Mouse (Mus musculus): ENCODE measurements around the gene Mical2. TPM values are rescaled to one million over a fixed set of nuclear protein-coding genes. Genes with fewer than 3 reads are reported as not detected.

The Mical2 gene
- polyA plus RNA-seq, 1 experiment from 2014 or later = 140 TPM

DNA sequence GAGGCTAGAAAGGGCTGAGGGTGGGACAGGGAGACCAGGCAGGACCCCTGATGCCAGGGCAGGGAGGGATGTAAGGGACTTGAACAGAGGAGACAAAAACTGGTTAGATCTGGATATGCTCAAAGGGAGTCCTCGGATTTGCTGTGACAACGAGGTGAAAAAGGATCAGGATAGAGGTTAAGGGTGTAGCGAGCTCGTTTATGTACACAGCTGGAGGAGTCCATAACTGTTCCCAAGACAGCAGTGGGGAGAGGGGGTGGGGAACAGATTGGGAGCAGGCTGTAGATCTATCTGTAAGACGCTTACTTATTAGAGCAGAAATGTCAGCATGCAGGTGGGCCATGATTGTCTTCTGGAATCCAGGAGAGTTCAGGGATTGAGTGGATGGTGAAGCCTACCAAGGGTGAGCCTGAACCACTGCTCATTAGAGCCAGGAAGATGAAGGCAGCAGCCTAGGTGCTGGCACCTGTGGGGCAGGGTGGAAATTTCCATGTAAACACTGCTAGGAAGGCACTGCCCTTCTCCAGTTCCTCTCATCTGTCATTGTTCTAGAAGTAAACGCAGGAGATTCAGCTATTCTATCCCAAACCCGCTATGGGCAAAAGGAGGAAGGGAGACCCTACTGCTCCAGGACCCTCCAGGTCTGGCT lies 67.9 kb downstream of the Mical2 start:
- H3K27me3 ChIP-seq (ENCODE audit: control insufficient read depth, insufficient read depth, low read length) = no peaks in the 10 kb centered on the region
- H3K9me3 ChIP-seq (ENCODE audit: control insufficient read depth, low read length) = no peaks in the 10 kb centered on the region
- H3K4me2 ChIP-seq (ENCODE audit: low read length) = no peak overlapping the region
- H3K27ac ChIP-seq (replicated peaks in 1 of 2; ENCODE audit: control insufficient read depth in 1 of 2, insufficient read depth in 1 of 2, low read depth in 2 of 2, low read length in 2 of 2) = peak overlapping the region; percentile 77 to 83
- H3K4me3 ChIP-seq (ENCODE audit: control insufficient read depth in 1 of 2, insufficient read depth in 1 of 2, low read depth in 1 of 2, low read length in 2 of 2) = no peak overlapping the region
- 57% methylated on average over 7 of the region's 7 CpGs for WGBS
- no peak for ATAC-seq (ENCODE audit: insufficient number of reproducible peaks, insufficient read depth, low FRiP score, low read depth)
- peak overlapping the region; percentile 51 for H3K9ac ChIP-seq (ENCODE audit: low read length)
- H3K36me3 ChIP-seq (ENCODE audit: control insufficient read depth, insufficient read depth, low read length) = peaks cover 22% of the 10 kb centered on the region; the same call in 1 of the 2 replicates
- peaks cover 65 to 88% of the 10 kb centered on the region in 2 experiments for H3K4me1 ChIP-seq (ENCODE audit: control insufficient read depth in 2 of 2, insufficient read depth in 2 of 2, low read length in 2 of 2)

DNA sequence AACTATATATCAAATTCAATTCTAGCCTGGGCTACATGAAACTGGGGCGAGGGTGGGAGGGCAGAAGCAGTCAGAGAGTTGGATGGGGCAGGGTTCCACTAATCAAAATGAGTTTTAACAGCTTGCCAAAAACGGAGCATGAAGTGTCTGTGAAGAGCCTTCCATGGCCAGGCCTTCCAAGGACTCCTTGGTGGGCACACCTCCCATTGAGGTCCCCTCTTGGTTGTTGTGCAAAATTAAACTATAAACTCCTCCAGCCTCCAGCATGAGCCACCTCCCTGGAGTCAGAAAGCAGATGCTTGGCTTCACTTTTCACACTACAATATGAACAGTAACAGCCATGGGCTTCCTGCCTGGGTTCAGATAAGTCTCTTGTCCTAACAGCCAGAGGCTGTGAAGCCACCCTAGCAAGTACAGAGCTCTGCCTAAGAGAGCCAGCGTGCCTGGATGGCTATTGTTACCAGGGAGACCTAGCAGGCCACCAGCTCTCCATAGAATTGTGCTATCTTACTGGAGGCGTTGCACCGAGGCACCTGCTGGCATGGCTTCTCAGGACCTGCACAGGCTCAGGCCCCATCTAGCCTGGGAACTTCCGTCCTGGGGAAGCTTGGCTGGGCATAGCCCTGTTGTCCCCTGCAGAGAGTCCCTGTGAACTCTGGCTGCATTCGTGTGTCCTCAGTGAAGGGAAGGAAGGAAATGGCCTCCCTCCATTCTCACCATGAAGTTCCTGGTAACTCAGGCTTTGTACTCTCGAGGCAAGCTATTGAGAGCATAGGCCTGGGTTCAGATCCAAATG lies 70.0 kb downstream of the Mical2 start:
- no peak overlapping the region for H3K4me3 ChIP-seq (ENCODE audit: control insufficient read depth in 1 of 2, insufficient read depth in 1 of 2, low read depth in 1 of 2, low read length in 2 of 2)
- H3K36me3 ChIP-seq (ENCODE audit: control insufficient read depth, insufficient read depth, low read length) = peaks cover 26% of the 10 kb centered on the region
- H3K9ac ChIP-seq (ENCODE audit: low read length) = peak overlapping the region; percentile 25
- H3K4me1 ChIP-seq (ENCODE audit: control insufficient read depth in 2 of 2, insufficient read depth in 2 of 2, low read length in 2 of 2) = peaks cover 63 to 88% of the 10 kb centered on the region in 2 experiments
- WGBS = 34% methylated on average over 8 of the region's 8 CpGs
- ATAC-seq (ENCODE audit: insufficient number of reproducible peaks, insufficient read depth, low FRiP score, low read depth) = no peak
- no peak overlapping the region for H3K4me2 ChIP-seq (ENCODE audit: low read length)
- no peaks in the 10 kb centered on the region for H3K27me3 ChIP-seq (ENCODE audit: control insufficient read depth, insufficient read depth, low read length)
- H3K27ac ChIP-seq (replicated peaks in 1 of 2; ENCODE audit: control insufficient read depth in 1 of 2, insufficient read depth in 1 of 2, low read depth in 2 of 2, low read length in 2 of 2) = peak overlapping the region; percentile 99 to 100
- H3K9me3 ChIP-seq (ENCODE audit: control insufficient read depth, low read length) = no peaks in the 10 kb centered on the region

GRCm38 (mm10) chr7:112298032-112298431 lies 72.4 kb downstream of the Mical2 start:
- Histone ChIP-seq H3K36me3 (ENCODE audit: control insufficient read depth, insufficient read depth, low read length) (peaks cover 35% of the 10 kb centered on the region), H3K4me2 (ENCODE audit: low read length) (0 out of 2 replicates have a peak overlapping the region, but pooled peaks have one; percentile 26), H3K27ac (replicated peaks in 1 of 2; ENCODE audit: control insufficient read depth in 1 of 2, insufficient read depth in 1 of 2, low read depth in 2 of 2, low read length in 2 of 2) (peak overlapping the region; percentile 99 to 100), H3K9ac (ENCODE audit: low read length) (peak overlapping the region; percentile 71), H3K4me3 (ENCODE audit: control insufficient read depth in 1 of 2, insufficient read depth in 1 of 2, low read depth in 1 of 2, low read length in 2 of 2) (no peak overlapping the region), H3K27me3 (ENCODE audit: control insufficient read depth, insufficient read depth, low read length) (no peaks in the 10 kb centered on the region), H3K9me3 (ENCODE audit: control insufficient read depth, low read length) (no peaks in the 10 kb centered on the region), H3K4me1 (ENCODE audit: control insufficient read depth in 2 of 2, insufficient read depth in 2 of 2, low read length in 2 of 2) (peaks cover 63 to 79% of the 10 kb centered on the region in 2 experiments)
- WGBS = under 1% methylated on average over 9 of the region's 9 CpGs
- ATAC-seq (ENCODE audit: insufficient number of reproducible peaks, insufficient read depth, low FRiP score, low read depth) = peak; percentile 81

GRCm38 (mm10) chr7:112298871-112299422 lies 73.3 kb downstream of the Mical2 start:
- Histone ChIP-seq H3K4me2 (ENCODE audit: low read length) (peak overlapping the region; percentile 26; the same call in 1 of the 2 replicates), H3K9ac (ENCODE audit: low read length) (peak overlapping the region; percentile 71), H3K27ac (replicated peaks in 1 of 2; ENCODE audit: control insufficient read depth in 1 of 2, insufficient read depth in 1 of 2, low read depth in 2 of 2, low read length in 2 of 2) (peak overlapping the region; percentile 99 to 100), H3K9me3 (ENCODE audit: control insufficient read depth, low read length) (no peaks in the 10 kb centered on the region), H3K4me1 (ENCODE audit: control insufficient read depth in 2 of 2, insufficient read depth in 2 of 2, low read length in 2 of 2) (peaks cover 53 to 77% of the 10 kb centered on the region in 2 experiments), H3K4me3 (ENCODE audit: control insufficient read depth in 1 of 2, insufficient read depth in 1 of 2, low read depth in 1 of 2, low read length in 2 of 2) (no peak overlapping the region), H3K27me3 (ENCODE audit: control insufficient read depth, insufficient read depth, low read length) (no peaks in the 10 kb centered on the region), H3K36me3 (ENCODE audit: control insufficient read depth, insufficient read depth, low read length) (peaks cover 44% of the 10 kb centered on the region)
- WGBS = 20% methylated on average over 3 of the region's 3 CpGs
- ATAC-seq (ENCODE audit: insufficient number of reproducible peaks, insufficient read depth, low FRiP score, low read depth) = no peak

GRCm38 (mm10) chr7:112299521-112300096 lies 74.0 kb downstream of the Mical2 start:
- Histone ChIP-seq H3K27me3 (ENCODE audit: control insufficient read depth, insufficient read depth, low read length) (no peaks in the 10 kb centered on the region), H3K4me1 (ENCODE audit: control insufficient read depth in 2 of 2, insufficient read depth in 2 of 2, low read length in 2 of 2) (peaks cover 47 to 80% of the 10 kb centered on the region in 2 experiments), H3K9me3 (ENCODE audit: control insufficient read depth, low read length) (no peaks in the 10 kb centered on the region), H3K4me2 (ENCODE audit: low read length) (0 out of 2 replicates have a peak overlapping the region, but pooled peaks have one; percentile 26), H3K27ac (replicated peaks in 1 of 2; ENCODE audit: control insufficient read depth in 1 of 2, insufficient read depth in 1 of 2, low read depth in 2 of 2, low read length in 2 of 2) (peak overlapping the region; percentile 99 to 100), H3K4me3 (ENCODE audit: control insufficient read depth in 1 of 2, insufficient read depth in 1 of 2, low read depth in 1 of 2, low read length in 2 of 2) (no peak overlapping the region), H3K9ac (ENCODE audit: low read length) (peak overlapping the region; percentile 71), H3K36me3 (ENCODE audit: control insufficient read depth, insufficient read depth, low read length) (peaks cover 44% of the 10 kb centered on the region)
- peak; percentile 57 for ATAC-seq (ENCODE audit: insufficient number of reproducible peaks, insufficient read depth, low FRiP score, low read depth)
- WGBS = 32% methylated on average over 10 of the region's 10 CpGs

DNA sequence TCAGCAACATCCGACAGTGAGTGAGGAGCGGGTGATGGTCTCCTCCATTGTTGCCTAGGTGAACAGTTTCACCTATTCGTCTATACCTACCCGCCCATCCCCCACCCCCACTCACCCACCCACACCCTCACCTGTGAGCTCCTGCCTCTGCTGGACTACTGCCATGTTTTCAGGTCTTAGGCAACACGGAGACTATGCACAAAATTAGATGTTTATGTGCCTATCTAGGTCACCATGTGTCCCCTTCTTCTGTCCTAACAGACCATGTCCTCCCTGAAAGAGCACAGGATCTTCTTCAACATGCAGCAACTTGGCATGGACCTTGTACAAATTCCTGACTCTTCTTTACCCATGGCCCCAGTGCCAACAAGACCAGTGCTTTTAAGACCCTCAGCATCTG lies 74.5 kb downstream of the Mical2 start:
- H3K27ac ChIP-seq (replicated peaks in 1 of 2; ENCODE audit: control insufficient read depth in 1 of 2, insufficient read depth in 1 of 2, low read depth in 2 of 2, low read length in 2 of 2) = peak overlapping the region; percentile 55 to 100
- H3K4me2 ChIP-seq (ENCODE audit: low read length) = no peak overlapping the region
- H3K9ac ChIP-seq (ENCODE audit: low read length) = no peak overlapping the region; the same call in 1 of the 2 replicates
- peaks cover 49% of the 10 kb centered on the region for H3K36me3 ChIP-seq (ENCODE audit: control insufficient read depth, insufficient read depth, low read length)
- peaks cover 47 to 81% of the 10 kb centered on the region in 2 experiments for H3K4me1 ChIP-seq (ENCODE audit: control insufficient read depth in 2 of 2, insufficient read depth in 2 of 2, low read length in 2 of 2)
- WGBS = 47% methylated on average over 5 of the region's 5 CpGs
- no peaks in the 10 kb centered on the region for H3K27me3 ChIP-seq (ENCODE audit: control insufficient read depth, insufficient read depth, low read length)
- H3K9me3 ChIP-seq (ENCODE audit: control insufficient read depth, low read length) = no peaks in the 10 kb centered on the region
- H3K4me3 ChIP-seq (ENCODE audit: control insufficient read depth in 1 of 2, insufficient read depth in 1 of 2, low read depth in 1 of 2, low read length in 2 of 2) = no peak overlapping the region
- ATAC-seq (ENCODE audit: insufficient number of reproducible peaks, insufficient read depth, low FRiP score, low read depth) = no peak

- Histone ChIP-seq H3K4me3 (ENCODE audit: control insufficient read depth in 1 of 2, insufficient read depth in 1 of 2, low read depth in 1 of 2, low read length in 2 of 2) (no peak overlapping the region), H3K9me3 (ENCODE audit: control insufficient read depth, low read length) (no peaks in the 10 kb centered on the region), H3K27me3 (ENCODE audit: control insufficient read depth, insufficient read depth, low read length) (no peaks in the 10 kb centered on the region), H3K4me2 (ENCODE audit: low read length) (no peak overlapping the region), H3K27ac (replicated peaks in 1 of 2; ENCODE audit: control insufficient read depth in 1 of 2, insufficient read depth in 1 of 2, low read depth in 2 of 2, low read length in 2 of 2) (peak overlapping the region in 1 of 2 experiments; percentile 100; a peak in 1 of 4 replicates), H3K4me1 (ENCODE audit: control insufficient read depth in 2 of 2, insufficient read depth in 2 of 2, low read length in 2 of 2) (peaks cover 45 to 81% of the 10 kb centered on the region in 2 experiments), H3K36me3 (ENCODE audit: control insufficient read depth, insufficient read depth, low read length) (peaks cover 52% of the 10 kb centered on the region), H3K9ac (ENCODE audit: low read length) (no peak overlapping the region)
- no peak for ATAC-seq (ENCODE audit: insufficient number of reproducible peaks, insufficient read depth, low FRiP score, low read depth)
Measured at GRCm38 (mm10) chr7:112301052-112301451, 75.4 kb downstream of the Mical2 start.

All from heart, embryonic 14.5 days (tissue).